Mouse (Mus musculus): ENCODE measurements around the gene Slc7a5. TPM values are rescaled to one million over a fixed set of nuclear protein-coding genes. Genes with fewer than 3 reads are reported as not detected.

Slc7a5 gene
- polyA plus RNA-seq (2012; rRNA removed) = 98.8 and 113 TPM in 2 replicates

GRCm38 (mm10) chr8:121907587-121908248 is at the start of gene Slc7a5:
TSS of gene Slc7a5 (minus strand) at chr8:121907694.
- peak; percentile 98 for DNase-seq (ENCODE audit: low read depth)
- TF ChIP-seq CTCF (IDR thresholded peaks at IDR 0.05; ENCODE audit: borderline replicate concordance, extremely low read depth, insufficient read depth, insufficient read length) (no peak), POLR2A (IDR thresholded peaks at IDR 0.05; ENCODE audit: borderline replicate concordance, extremely low read depth, insufficient read depth, insufficient read length, poor library complexity, severe bottlenecking) (peak; percentile 95)

DNA sequence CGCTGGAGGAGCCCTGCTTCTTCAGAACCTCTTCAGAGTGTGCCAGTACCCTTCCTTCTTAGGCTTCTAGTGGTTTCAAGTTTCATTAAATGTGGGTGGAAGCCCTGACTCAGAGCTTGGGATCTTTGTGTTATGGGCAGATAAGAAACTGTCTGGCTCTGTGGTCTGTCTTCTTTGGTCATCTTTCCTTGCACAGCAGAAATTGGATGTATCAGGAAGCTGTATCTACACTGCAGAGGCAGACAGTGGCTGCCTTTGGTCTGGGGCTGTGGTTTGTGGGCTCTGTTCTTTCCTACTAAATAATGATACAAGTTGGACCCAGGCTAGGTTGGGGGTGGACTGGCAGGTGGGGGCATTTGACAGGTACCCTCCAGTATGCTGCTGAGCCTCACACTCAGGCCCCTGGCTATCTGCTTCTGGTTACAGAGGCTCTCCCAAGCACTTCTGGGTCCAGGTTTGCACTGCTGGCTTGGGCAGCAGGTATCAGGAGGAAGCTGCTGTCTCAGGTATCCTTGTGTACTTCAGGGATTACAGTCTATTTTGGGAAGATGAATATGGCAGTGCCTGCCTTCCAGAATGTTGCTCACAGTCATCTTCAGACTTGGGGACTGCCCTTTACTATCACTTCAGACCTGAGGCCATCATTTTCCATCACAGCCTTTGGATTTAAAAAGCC is 48.5 kb upstream of the Slc7a5 start:
- TF ChIP-seq CTCF (IDR thresholded peaks at IDR 0.05; ENCODE audit: borderline replicate concordance, extremely low read depth, insufficient read depth, insufficient read length) = no peak
- TF ChIP-seq POLR2A (IDR thresholded peaks at IDR 0.05; ENCODE audit: borderline replicate concordance, extremely low read depth, insufficient read depth, insufficient read length, poor library complexity, severe bottlenecking) = no peak

DNA sequence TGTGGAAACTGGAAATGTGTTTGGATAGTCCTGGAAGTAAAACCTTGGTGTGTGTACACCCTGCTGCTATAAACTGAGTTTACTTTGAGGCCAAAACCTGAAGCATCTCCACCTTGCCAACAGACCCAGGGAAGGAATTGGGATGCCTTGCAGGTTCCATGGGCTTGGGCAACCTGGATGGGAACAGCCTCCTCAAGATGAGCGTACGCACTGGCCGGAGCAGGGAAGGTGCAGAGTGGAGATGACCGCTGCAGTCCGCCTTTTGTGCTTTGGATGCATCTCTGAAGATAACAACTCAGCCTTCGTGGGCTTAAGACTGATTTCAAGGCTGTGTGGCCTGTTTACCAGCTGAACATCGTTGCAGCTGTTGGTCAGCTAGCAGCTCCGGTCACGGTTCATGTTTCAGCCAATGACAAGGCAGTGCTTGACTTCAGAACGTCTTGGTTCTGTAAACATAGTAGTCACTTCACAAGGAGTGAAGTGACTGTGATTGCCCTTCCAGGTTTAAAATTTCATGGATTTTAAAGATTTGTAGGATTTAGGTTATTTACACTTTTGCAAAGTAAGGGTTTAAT is 47.6 kb upstream of the Slc7a5 start:
- no peak for DNase-seq (ENCODE audit: low read depth)
- TF ChIP-seq CTCF (IDR thresholded peaks at IDR 0.05; ENCODE audit: borderline replicate concordance, extremely low read depth, insufficient read depth, insufficient read length) (no peak), POLR2A (IDR thresholded peaks at IDR 0.05; ENCODE audit: borderline replicate concordance, extremely low read depth, insufficient read depth, insufficient read length, poor library complexity, severe bottlenecking) (no peak)

More for the DNA sequence above, 48.5 kb upstream of the Slc7a5 start:
- no peak for DNase-seq (ENCODE audit: low read depth)

DNA sequence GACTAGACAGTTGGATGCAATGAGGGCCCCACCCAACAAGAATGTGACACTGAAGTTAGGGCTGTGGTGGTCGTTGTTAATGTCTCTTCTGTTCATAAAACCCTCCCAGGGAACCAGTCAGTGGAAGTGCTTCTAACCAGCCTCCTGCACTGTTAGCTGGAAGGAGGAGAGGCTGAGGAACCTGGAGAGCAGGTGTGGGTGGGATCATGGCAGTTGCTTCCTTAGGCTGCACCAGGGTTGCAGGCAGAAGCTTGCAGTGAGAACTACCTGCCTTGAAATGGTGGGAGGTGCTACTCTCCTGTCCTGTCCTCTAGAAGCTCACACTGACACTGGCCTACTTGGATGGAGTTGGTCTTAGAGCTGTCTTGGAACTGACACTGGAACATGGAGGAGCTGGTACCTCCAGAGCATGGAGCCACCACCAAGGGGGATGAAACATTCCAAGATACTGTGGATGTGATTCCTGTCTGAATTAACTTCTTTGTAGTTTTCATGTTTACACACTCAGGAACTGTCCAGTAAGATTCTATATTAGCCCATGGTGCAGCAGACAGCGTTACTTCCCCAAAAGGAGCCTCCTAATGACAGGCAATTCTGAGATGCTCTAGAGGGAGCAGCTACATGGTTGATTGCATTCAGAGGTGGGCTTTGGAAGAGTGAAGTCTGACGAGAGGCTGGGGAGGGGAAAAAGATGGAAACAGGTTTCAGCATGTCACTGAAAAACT is 46.5 kb upstream of the Slc7a5 start:
- TF ChIP-seq CTCF (IDR thresholded peaks at IDR 0.05; ENCODE audit: borderline replicate concordance, extremely low read depth, insufficient read depth, insufficient read length) (no peak), POLR2A (IDR thresholded peaks at IDR 0.05; ENCODE audit: borderline replicate concordance, extremely low read depth, insufficient read depth, insufficient read length, poor library complexity, severe bottlenecking) (no peak)
- no peak for DNase-seq (ENCODE audit: low read depth)

GRCm38 (mm10) chr8:121952800-121953199 is 45.3 kb upstream of the Slc7a5 start:
- no peak for TF ChIP-seq CTCF (IDR thresholded peaks at IDR 0.05; ENCODE audit: borderline replicate concordance, extremely low read depth, insufficient read depth, insufficient read length)
- no peak for TF ChIP-seq POLR2A (IDR thresholded peaks at IDR 0.05; ENCODE audit: borderline replicate concordance, extremely low read depth, insufficient read depth, insufficient read length, poor library complexity, severe bottlenecking)
- DNase-seq (ENCODE audit: low read depth) = no peak

DNA sequence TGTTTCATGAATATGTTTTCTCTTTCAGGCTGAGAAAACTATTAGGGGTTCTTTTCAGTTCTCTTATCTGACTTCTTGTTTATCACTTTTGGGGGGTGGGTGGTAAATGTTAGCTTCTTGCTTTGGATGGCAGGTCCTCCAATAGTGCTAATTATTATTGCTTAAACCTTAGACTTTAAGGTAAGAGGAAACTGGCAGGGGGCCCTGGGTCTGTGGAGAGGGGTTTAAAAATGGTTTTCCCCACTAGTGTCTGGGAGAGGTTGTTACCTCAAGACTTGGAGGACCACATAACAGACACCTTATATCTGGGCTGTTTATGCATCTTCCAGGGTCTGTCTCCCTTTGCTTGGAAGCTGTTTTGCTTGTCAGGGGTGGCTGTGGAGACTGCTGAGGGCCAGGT is 44.6 kb upstream of the Slc7a5 start:
- TF ChIP-seq POLR2A (IDR thresholded peaks at IDR 0.05; ENCODE audit: borderline replicate concordance, extremely low read depth, insufficient read depth, insufficient read length, poor library complexity, severe bottlenecking) (no peak), CTCF (IDR thresholded peaks at IDR 0.05; ENCODE audit: borderline replicate concordance, extremely low read depth, insufficient read depth, insufficient read length) (no peak)
- no peak for DNase-seq (ENCODE audit: low read depth)

DNA sequence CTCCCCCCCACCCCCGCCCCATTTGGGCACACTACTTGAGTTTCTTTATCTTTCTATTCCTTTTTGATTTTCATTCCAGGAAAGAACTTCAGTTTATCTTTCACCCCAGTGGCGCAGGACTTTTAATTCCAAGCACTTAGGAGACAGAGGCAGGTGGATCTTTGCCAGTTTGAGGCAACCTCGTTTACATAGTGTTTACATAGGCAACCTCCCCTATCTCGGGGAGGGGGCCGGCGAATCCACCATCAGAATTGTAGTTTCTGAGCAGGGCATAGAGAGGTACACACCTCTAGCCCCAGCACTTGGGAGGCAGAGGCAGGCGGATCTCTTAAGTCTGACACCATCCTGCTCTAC is 44.1 kb upstream of the Slc7a5 start:
- TF ChIP-seq CTCF (IDR thresholded peaks at IDR 0.05; ENCODE audit: borderline replicate concordance, extremely low read depth, insufficient read depth, insufficient read length) = no peak
- no peak for TF ChIP-seq POLR2A (IDR thresholded peaks at IDR 0.05; ENCODE audit: borderline replicate concordance, extremely low read depth, insufficient read depth, insufficient read length, poor library complexity, severe bottlenecking)
- DNase-seq (ENCODE audit: low read depth) = peak; percentile 31

DNA sequence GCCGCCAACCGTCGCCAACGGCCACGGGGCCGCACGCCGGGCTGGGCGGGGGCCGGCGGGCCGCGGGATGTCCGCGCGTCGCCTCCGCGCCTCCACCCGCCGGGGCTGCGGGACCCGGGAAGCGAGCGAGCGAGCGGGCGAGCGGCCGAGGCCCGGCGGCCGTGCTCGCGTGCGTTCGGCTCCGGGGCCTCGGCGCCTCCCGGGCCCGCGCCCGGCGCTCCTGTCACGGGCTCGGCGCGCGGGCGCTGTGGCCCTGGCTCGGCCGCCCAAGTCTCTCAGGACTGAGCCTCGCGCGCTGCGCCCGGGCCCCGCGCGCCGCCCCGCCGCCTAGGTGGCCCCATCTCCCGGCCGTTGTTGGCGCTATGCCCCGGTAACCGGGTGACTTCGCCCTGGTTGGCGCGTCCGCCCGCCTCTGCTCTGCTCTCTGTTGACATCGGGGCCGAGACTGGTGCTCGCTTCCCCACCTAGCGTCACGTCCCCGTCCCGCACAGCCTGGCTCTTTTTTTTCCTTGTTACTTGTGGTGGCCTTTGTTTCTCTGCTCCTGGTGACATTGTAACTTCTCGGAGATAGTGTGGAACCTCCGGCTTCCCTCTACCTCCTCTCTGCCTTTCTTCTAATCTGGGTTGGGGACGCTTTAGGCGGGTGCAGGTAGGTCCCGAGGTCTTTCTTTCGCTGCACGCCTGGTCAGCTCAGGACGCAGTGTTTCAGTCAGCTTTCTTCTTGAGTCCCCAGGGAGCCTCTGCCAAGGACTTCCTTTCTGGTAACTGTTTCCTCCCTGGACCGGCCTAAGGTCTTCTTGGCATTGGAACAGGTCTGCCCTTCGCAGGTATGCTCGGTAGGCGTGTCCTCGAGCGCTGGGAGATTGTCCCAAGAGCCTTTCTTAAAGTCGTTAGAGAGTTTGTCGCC is 43.5 kb upstream of the Slc7a5 start:
- peak; percentile 61 for DNase-seq (ENCODE audit: low read depth)
- 0 out of 2 replicates have a peak, but pooled peaks have one; percentile 6 for TF ChIP-seq CTCF (IDR thresholded peaks at IDR 0.05; ENCODE audit: borderline replicate concordance, extremely low read depth, insufficient read depth, insufficient read length)
- no peak for TF ChIP-seq POLR2A (IDR thresholded peaks at IDR 0.05; ENCODE audit: borderline replicate concordance, extremely low read depth, insufficient read depth, insufficient read length, poor library complexity, severe bottlenecking)

GRCm38 (mm10) chr8:121949941-121950748 is 42.7 kb upstream of the Slc7a5 start:
- peak; percentile 80 for TF ChIP-seq POLR2A (IDR thresholded peaks at IDR 0.05; ENCODE audit: borderline replicate concordance, extremely low read depth, insufficient read depth, insufficient read length, poor library complexity, severe bottlenecking)
- no peak for TF ChIP-seq CTCF (IDR thresholded peaks at IDR 0.05; ENCODE audit: borderline replicate concordance, extremely low read depth, insufficient read depth, insufficient read length)
- DNase-seq (ENCODE audit: low read depth) = peak; percentile 100
